Mouse (Mus musculus): ENCODE results near the gene Abca14. TPM values are rescaled to one million over a fixed set of nuclear protein-coding genes. Genes with fewer than 3 reads are reported as not detected.

The Abca14 gene
- polyA plus RNA-seq, 1 experiment from 2014 or later, result 0.03 TPM

Other genes starting within 250 kb of the Abca14 start
- 0.06 and 0.22 TPM in 2 replicates for gene Dnah3, start 108.7 kb upstream of the Abca14 start, polyA plus RNA-seq (2015; fragmentation: Nextera tagmentation; extraction: Ambion mirVana)
- 6.2 and 7.7 TPM in 2 replicates for gene Tmem159, start 101.6 kb upstream of the Abca14 start, polyA plus RNA-seq (2015; fragmentation: Nextera tagmentation; extraction: Ambion mirVana)
- gene Zp2, start 58.7 kb upstream of the Abca14 start, polyA plus RNA-seq (2015; fragmentation: Nextera tagmentation; extraction: Ambion mirVana), result not detected in 2 replicates
- 0.05 TPM in 1 of 2 replicates, not detected in the other for gene Anks4b, start 30.1 kb upstream of the Abca14 start, polyA plus RNA-seq (2015; fragmentation: Nextera tagmentation; extraction: Ambion mirVana)
- gene Crym, start 1.9 kb upstream of the Abca14 start, polyA plus RNA-seq (2015; fragmentation: Nextera tagmentation; extraction: Ambion mirVana), result 44.5 and 44.6 TPM in 2 replicates
- gene Abca15, start 124.7 kb downstream of the Abca14 start, polyA plus RNA-seq (2015; fragmentation: Nextera tagmentation; extraction: Ambion mirVana), result not detected in 2 replicates
- gene Abca16, start 205.7 kb downstream of the Abca14 start, polyA plus RNA-seq (2015; fragmentation: Nextera tagmentation; extraction: Ambion mirVana), result not detected in 2 replicates